Mouse (Mus musculus) hindbrain, embryonic 11.5 days (tissue): ENCODE measurements at regions not wholly inside any gene's neighbourhood (a gene's known extent, or its start where the extent isn't known, plus 50 kb on each side); places are given as distances from the start of the nearest gene placed in this dataset.

Experiments used
- ATAC-seq: fragments of 200-750 bp; cut with Nextera tagmentation; 2 replicates; pipeline ENCODE4 v1.8.0; 2017; ENCODE audit warnings: mild to moderate bottlenecking, moderate TSS enrichment, moderate library complexity; ENCODE audit not compliant: low FRiP score
- DNase-seq: peaks from one replicate; pipeline ENCODE4 v3.0.0-alpha.2; 2015; ENCODE audit warnings: low spot score
- H3K27ac ChIP-seq: fragments of 300-500 bp; sonication (generic); 2 replicates; pipeline ENCODE4 v1.5.1; 2014; ENCODE audit warnings: mild to moderate bottlenecking, low read depth, low read length
- H3K27me3 ChIP-seq: fragments of 300-500 bp; sonication (generic); 2 replicates; pipeline ENCODE4 v1.6.1; 2014; ENCODE audit warnings: mild to moderate bottlenecking, low read length, moderate library complexity, mixed read lengths; ENCODE audit not compliant: control insufficient read depth, insufficient read depth
- H3K36me3 ChIP-seq: fragments of 300-500 bp; sonication (generic); 2 replicates; pipeline ENCODE4 v1.6.1; 2014; ENCODE audit warnings: mild to moderate bottlenecking, low read length, moderate library complexity, mixed read lengths; ENCODE audit not compliant: control insufficient read depth, insufficient read depth
- H3K4me1 ChIP-seq: fragments of 300-500 bp; sonication (generic); replicated peaks from 2 replicates; pipeline ENCODE4 v1.6.1; 2014; ENCODE audit warnings: low read length, mixed read lengths; ENCODE audit not compliant: control insufficient read depth, insufficient read depth
- H3K4me2 ChIP-seq: fragments of 300-500 bp; sonication (generic); replicated peaks from 2 replicates; pipeline ENCODE4 v1.6.1; 2014; ENCODE audit warnings: mild to moderate bottlenecking, low read depth, low read length
- H3K4me3 ChIP-seq: fragments of 300-500 bp; sonication (generic); 2 replicates; pipeline ENCODE4 v1.5.1; 2014; ENCODE audit warnings: low read depth, low read length
- H3K9ac ChIP-seq: fragments of 300-500 bp; sonication (generic); 2 replicates; pipeline ENCODE4 v1.6.1; 2014; ENCODE audit warnings: low read depth, low read length
- H3K9me3 ChIP-seq: fragments of 300-500 bp; sonication (generic); 2 replicates; pipeline ENCODE4 v1.6.1; 2016; ENCODE audit warnings: low read length; ENCODE audit not compliant: control insufficient read depth
- WGBS: fragments of 180-500 bp; shearing (Covaris S2); extraction: QIAGEN DNeasy Blood & Tissue Kit; methylation state at CpG from one replicate; pipeline ENCODE4 v1.1.7; 2014; 5-methylcytosine and 5-hydroxymethylcytosine counted together

GRCm38 (mm10) chr9:86160316-86160715 is 304.4 kb downstream of the Ube2cbp start:
- no peak overlapping the region for H3K27ac ChIP-seq
- no peak overlapping the region for H3K9ac ChIP-seq
- H3K27me3 ChIP-seq = no peaks in the 10 kb centered on the region
- DNase-seq (no peak), ATAC-seq (no peak)
- H3K4me1 ChIP-seq = no peaks in the 10 kb centered on the region
- H3K4me3 ChIP-seq = no peak overlapping the region
- no peak overlapping the region for H3K4me2 ChIP-seq
- H3K9me3 ChIP-seq = no peaks in the 10 kb centered on the region
- 100% methylated on average over 1 of the region's 1 CpGs for WGBS
- H3K36me3 ChIP-seq = no peaks in the 10 kb centered on the region

- Histone ChIP-seq H3K36me3 (no peaks in the 10 kb centered on the region), H3K4me1 (no peaks in the 10 kb centered on the region), H3K4me3 (no peak overlapping the region), H3K27me3 (no peaks in the 10 kb centered on the region), H3K9me3 (no peaks in the 10 kb centered on the region), H3K9ac (no peak overlapping the region), H3K27ac (no peak overlapping the region), H3K4me2 (no peak overlapping the region)
- 61% methylated on average over 3 of the region's 3 CpGs for WGBS
- ATAC-seq (no peak), DNase-seq (no peak)
These were observed 298.2 kb downstream of the Ube2cbp start for GRCm38 (mm10) chr9:86166362-86167067.

GRCm38 (mm10) chr9:86170756-86171155 is 294.0 kb downstream of the Ube2cbp start:
- Histone ChIP-seq H3K27me3 (no peaks in the 10 kb centered on the region), H3K36me3 (no peaks in the 10 kb centered on the region), H3K9me3 (no peaks in the 10 kb centered on the region), H3K4me2 (no peak overlapping the region), H3K9ac (no peak overlapping the region), H3K4me1 (no peaks in the 10 kb centered on the region), H3K4me3 (no peak overlapping the region), H3K27ac (no peak overlapping the region)
- 89% methylated on average over 2 of the region's 2 CpGs for WGBS
- ATAC-seq = no peak
- DNase-seq = no peak

GRCm38 (mm10) chr9:86186751-86187747 is 277.7 kb downstream of the Ube2cbp start:
- H3K27me3 ChIP-seq = no peaks in the 10 kb centered on the region
- ATAC-seq (peak; percentile 90), DNase-seq (peak; percentile 50)
- H3K36me3 ChIP-seq = no peaks in the 10 kb centered on the region
- H3K4me3 ChIP-seq = no peak overlapping the region
- no peaks in the 10 kb centered on the region for H3K9me3 ChIP-seq
- no peak overlapping the region for H3K4me2 ChIP-seq
- 40% methylated on average over 11 of the region's 11 CpGs for WGBS
- no peak overlapping the region for H3K9ac ChIP-seq
- 0 out of 2 replicates have a peak overlapping the region, but pooled peaks have one; percentile 7 for H3K27ac ChIP-seq
- H3K4me1 ChIP-seq = no peaks in the 10 kb centered on the region; the same call in 1 of the 2 replicates

- H3K9ac ChIP-seq = no peak overlapping the region
- no peaks in the 10 kb centered on the region; the same call in 1 of the 2 replicates for H3K4me1 ChIP-seq
- no peak overlapping the region for H3K4me2 ChIP-seq
- no peaks in the 10 kb centered on the region for H3K9me3 ChIP-seq
- WGBS = 28% methylated on average over 2 of the region's 2 CpGs
- ATAC-seq (no peak), DNase-seq (no peak)
- no peaks in the 10 kb centered on the region for H3K27me3 ChIP-seq
- H3K4me3 ChIP-seq = no peak overlapping the region
- no peak overlapping the region for H3K27ac ChIP-seq
- no peaks in the 10 kb centered on the region for H3K36me3 ChIP-seq
These were observed 275.9 kb downstream of the Ube2cbp start for GRCm38 (mm10) chr9:86188873-86189272.

GRCm38 (mm10) chr9:86205041-86205440 is 259.7 kb downstream of the Ube2cbp start:
- no peak overlapping the region for H3K4me2 ChIP-seq
- no peak overlapping the region for H3K27ac ChIP-seq
- H3K4me1 ChIP-seq = no peaks in the 10 kb centered on the region
- DNase-seq (no peak), ATAC-seq (no peak)
- no peak overlapping the region for H3K9ac ChIP-seq
- H3K27me3 ChIP-seq = no peaks in the 10 kb centered on the region
- H3K4me3 ChIP-seq = no peak overlapping the region
- WGBS = 86% methylated on average over 3 of the region's 3 CpGs
- no peaks in the 10 kb centered on the region for H3K9me3 ChIP-seq
- no peaks in the 10 kb centered on the region for H3K36me3 ChIP-seq

- H3K9me3 ChIP-seq = no peaks in the 10 kb centered on the region
- DNase-seq = no peak
- H3K4me1 ChIP-seq = no peaks in the 10 kb centered on the region
- H3K4me2 ChIP-seq = no peak overlapping the region
- no peak overlapping the region for H3K27ac ChIP-seq
- no peak overlapping the region for H3K4me3 ChIP-seq
- no peak for ATAC-seq
- no peaks in the 10 kb centered on the region for H3K27me3 ChIP-seq
- 87% methylated on average over 5 of the region's 5 CpGs for WGBS
- H3K36me3 ChIP-seq = no peaks in the 10 kb centered on the region
- H3K9ac ChIP-seq = no peak overlapping the region
These were observed 256.3 kb downstream of the Ube2cbp start for GRCm38 (mm10) chr9:86208334-86208925.

GRCm38 (mm10) chr9:86211267-86211666 is 253.5 kb downstream of the Ube2cbp start:
- Histone ChIP-seq H3K27me3 (no peaks in the 10 kb centered on the region), H3K9me3 (no peaks in the 10 kb centered on the region), H3K4me3 (no peak overlapping the region), H3K9ac (no peak overlapping the region), H3K4me2 (no peak overlapping the region), H3K36me3 (no peaks in the 10 kb centered on the region), H3K4me1 (no peaks in the 10 kb centered on the region), H3K27ac (no peak overlapping the region)
- DNase-seq (no peak), ATAC-seq (no peak)
- WGBS = 92% methylated on average over 3 of the region's 3 CpGs
